Mouse (Mus musculus): Measurements from ENCODE around the gene Hdac1. TPM values are rescaled to one million over a fixed set of nuclear protein-coding genes. Genes with fewer than 3 reads are reported as not detected.
"Not testable (repeated sequence)": the region's sequence is repeated elsewhere in the genome, so short reads cannot be mapped to it uniquely, and the experiment has no call there.

The Hdac1 gene
- total RNA-seq, 1 experiment from 2014 or later = 104 TPM

- ATAC-seq (replicated peaks in 1 of 2; ENCODE audit: insufficient read depth in 1 of 2, low FRiP score in 2 of 2, low TSS enrichment in 1 of 2, low read depth in 1 of 2, poor library complexity in 2 of 2, severe bottlenecking in 2 of 2) = no peak
Measured at GRCm38 (mm10) chr4:129568366-129568765, 25.9 kb upstream of the Hdac1 start.

- no peak for ATAC-seq (replicated peaks in 1 of 2; ENCODE audit: insufficient read depth in 1 of 2, low FRiP score in 2 of 2, low TSS enrichment in 1 of 2, low read depth in 1 of 2, poor library complexity in 2 of 2, severe bottlenecking in 2 of 2)
Measured at GRCm38 (mm10) chr4:129565139-129565538, 22.6 kb upstream of the Hdac1 start.

- ATAC-seq (replicated peaks in 1 of 2; ENCODE audit: insufficient read depth in 1 of 2, low FRiP score in 2 of 2, low TSS enrichment in 1 of 2, low read depth in 1 of 2, poor library complexity in 2 of 2, severe bottlenecking in 2 of 2) = no peak
Measured at GRCm38 (mm10) chr4:129563718-129564117, 21.2 kb upstream of the Hdac1 start.

- ATAC-seq (replicated peaks in 1 of 2; ENCODE audit: insufficient read depth in 1 of 2, low FRiP score in 2 of 2, low TSS enrichment in 1 of 2, low read depth in 1 of 2, poor library complexity in 2 of 2, severe bottlenecking in 2 of 2) = no peak
Measured at GRCm38 (mm10) chr4:129561184-129561583, 18.7 kb upstream of the Hdac1 start.

- peak in 1 of 2 experiments; percentile 28; a peak in 1 of 4 replicates for ATAC-seq (replicated peaks in 1 of 2; ENCODE audit: insufficient read depth in 1 of 2, low FRiP score in 2 of 2, low TSS enrichment in 1 of 2, low read depth in 1 of 2, poor library complexity in 2 of 2, severe bottlenecking in 2 of 2)
Measured at GRCm38 (mm10) chr4:129558321-129558955, 15.9 kb upstream of the Hdac1 start.

GRCm38 (mm10) chr4:129557256-129557808 lies 14.8 kb upstream of the Hdac1 start:
- no peak for ATAC-seq (replicated peaks in 1 of 2; ENCODE audit: insufficient read depth in 1 of 2, low FRiP score in 2 of 2, low TSS enrichment in 1 of 2, low read depth in 1 of 2, poor library complexity in 2 of 2, severe bottlenecking in 2 of 2)

GRCm38 (mm10) chr4:129556532-129557223 lies 14.2 kb upstream of the Hdac1 start:
- peak; percentile 80 to 85 for ATAC-seq (replicated peaks in 1 of 2; ENCODE audit: insufficient read depth in 1 of 2, low FRiP score in 2 of 2, low TSS enrichment in 1 of 2, low read depth in 1 of 2, poor library complexity in 2 of 2, severe bottlenecking in 2 of 2)

GRCm38 (mm10) chr4:129555862-129556531 lies 13.5 kb upstream of the Hdac1 start:
- ATAC-seq (replicated peaks in 1 of 2; ENCODE audit: insufficient read depth in 1 of 2, low FRiP score in 2 of 2, low TSS enrichment in 1 of 2, low read depth in 1 of 2, poor library complexity in 2 of 2, severe bottlenecking in 2 of 2) = peak in 1 of 2 experiments; percentile 30; a peak in 2 of 4 replicates

GRCm38 (mm10) chr4:129555421-129555861 lies 12.9 kb upstream of the Hdac1 start:
- peak; percentile 40 to 55; a peak in 2 of 4 replicates for ATAC-seq (replicated peaks in 1 of 2; ENCODE audit: insufficient read depth in 1 of 2, low FRiP score in 2 of 2, low TSS enrichment in 1 of 2, low read depth in 1 of 2, poor library complexity in 2 of 2, severe bottlenecking in 2 of 2)

GRCm38 (mm10) chr4:129554512-129554911 lies 12.0 kb upstream of the Hdac1 start:
- not testable (repeated sequence) for ATAC-seq (replicated peaks in 1 of 2; ENCODE audit: insufficient read depth in 1 of 2, low FRiP score in 2 of 2, low TSS enrichment in 1 of 2, low read depth in 1 of 2, poor library complexity in 2 of 2, severe bottlenecking in 2 of 2)

- no peak for ATAC-seq (replicated peaks in 1 of 2; ENCODE audit: insufficient read depth in 1 of 2, low FRiP score in 2 of 2, low TSS enrichment in 1 of 2, low read depth in 1 of 2, poor library complexity in 2 of 2, severe bottlenecking in 2 of 2)
Measured at GRCm38 (mm10) chr4:129550295-129550694, 7.8 kb upstream of the Hdac1 start.

GRCm38 (mm10) chr4:129549306-129549705 lies 6.8 kb upstream of the Hdac1 start:
- no peak; a peak in 1 of 4 replicates for ATAC-seq (replicated peaks in 1 of 2; ENCODE audit: insufficient read depth in 1 of 2, low FRiP score in 2 of 2, low TSS enrichment in 1 of 2, low read depth in 1 of 2, poor library complexity in 2 of 2, severe bottlenecking in 2 of 2)

- ATAC-seq (replicated peaks in 1 of 2; ENCODE audit: insufficient read depth in 1 of 2, low FRiP score in 2 of 2, low TSS enrichment in 1 of 2, low read depth in 1 of 2, poor library complexity in 2 of 2, severe bottlenecking in 2 of 2) = not testable (repeated sequence)
Measured at GRCm38 (mm10) chr4:129547631-129548030, 5.1 kb upstream of the Hdac1 start.

- no peak for ATAC-seq (replicated peaks in 1 of 2; ENCODE audit: insufficient read depth in 1 of 2, low FRiP score in 2 of 2, low TSS enrichment in 1 of 2, low read depth in 1 of 2, poor library complexity in 2 of 2, severe bottlenecking in 2 of 2)
Measured at GRCm38 (mm10) chr4:129544106-129544505, 1.6 kb upstream of the Hdac1 start.

GRCm38 (mm10) chr4:129541868-129542591 lies 483 bp downstream of the Hdac1 start:
- no peak for ATAC-seq (replicated peaks in 1 of 2; ENCODE audit: insufficient read depth in 1 of 2, low FRiP score in 2 of 2, low TSS enrichment in 1 of 2, low read depth in 1 of 2, poor library complexity in 2 of 2, severe bottlenecking in 2 of 2)

GRCm38 (mm10) chr4:129540012-129540411 lies 2.5 kb downstream of the Hdac1 start:
- ATAC-seq (replicated peaks in 1 of 2; ENCODE audit: insufficient read depth in 1 of 2, low FRiP score in 2 of 2, low TSS enrichment in 1 of 2, low read depth in 1 of 2, poor library complexity in 2 of 2, severe bottlenecking in 2 of 2) = no peak

- ATAC-seq (replicated peaks in 1 of 2; ENCODE audit: insufficient read depth in 1 of 2, low FRiP score in 2 of 2, low TSS enrichment in 1 of 2, low read depth in 1 of 2, poor library complexity in 2 of 2, severe bottlenecking in 2 of 2) = not testable (repeated sequence)
Measured at GRCm38 (mm10) chr4:129528901-129529300, 13.6 kb downstream of the Hdac1 start.

All from hematopoietic stem cell, adult 5-6 weeks (primary cell).